Mouse (Mus musculus) stomach, postnatal 0 days (tissue): ENCODE measurements around the gene Ddx10. TPM values are rescaled to one million over a fixed set of nuclear protein-coding genes. Genes with fewer than 3 reads are reported as not detected.
A peak's percentile ranks its signal among the peaks of the same experiment; 100 is the strongest.

Experiments
- ATAC-seq: fragments of 200-750 bp; cut with Nextera tagmentation; 2 replicates; pipeline ENCODE4 v1.8.0; 2017; ENCODE audit not compliant: low FRiP score, low TSS enrichment
- DNase-seq: peaks from one replicate; pipeline ENCODE4 v3.0.0-alpha.2; 2016; ENCODE audit warnings: low spot score
- H3K27ac ChIP-seq: fragments of 300-500 bp; sonication (generic); replicated peaks from 2 replicates; pipeline ENCODE4 v1.5.1; 2014; ENCODE audit warnings: mild to moderate bottlenecking, control low read depth
- H3K27me3 ChIP-seq: fragments of 300-500 bp; sonication (generic); 2 replicates; pipeline ENCODE4 v1.6.1; 2014; ENCODE audit warnings: low read length; ENCODE audit not compliant: control insufficient read depth, insufficient read depth
- H3K36me3 ChIP-seq: fragments of 300-500 bp; sonication (generic); 2 replicates; pipeline ENCODE4 v1.6.1; 2014; ENCODE audit warnings: low read length, mixed read lengths; ENCODE audit not compliant: control insufficient read depth, insufficient read depth
- H3K4me1 ChIP-seq: fragments of 300-500 bp; sonication (generic); replicated peaks from 2 replicates; pipeline ENCODE4 v1.6.1; 2014; ENCODE audit warnings: antibody characterized with exemption; ENCODE audit not compliant: control insufficient read depth, insufficient read depth
- H3K4me2 ChIP-seq: fragments of 300-500 bp; sonication (generic); replicated peaks from 2 replicates; pipeline ENCODE4 v1.6.1; 2014; ENCODE audit warnings: low read depth, mild to moderate bottlenecking, control low read depth, moderate library complexity
- H3K4me3 ChIP-seq: fragments of 300-500 bp; sonication (generic); 2 replicates; pipeline ENCODE4 v1.5.1; 2014; ENCODE audit warnings: low read depth, low read length, control low read depth
- H3K9ac ChIP-seq: fragments of 300-500 bp; sonication (generic); 2 replicates; pipeline ENCODE4 v1.6.1; 2014; ENCODE audit warnings: mild to moderate bottlenecking, low read length, control low read depth, mixed read lengths
- H3K9me3 ChIP-seq: fragments of 300-500 bp; sonication (generic); 2 replicates; pipeline ENCODE4 v1.6.1; 2016; ENCODE audit warnings: low read length; ENCODE audit not compliant: control insufficient read depth
- CTCF ChIP-seq: IDR thresholded peaks from 2 replicates; pipeline ENCODE4 v1.5.1; 2016; ENCODE audit warnings: antibody characterized with exemption, low read depth, mild to moderate bottlenecking, moderate library complexity
- EP300 ChIP-seq: optimal IDR thresholded peaks from 2 replicates; pipeline ENCODE3; 2016; ENCODE audit warnings: antibody characterized with exemption
- WGBS: fragments of 180-500 bp; shearing (Covaris S2); extraction: QIAGEN DNeasy Blood & Tissue Kit; methylation state at CpG from one replicate; pipeline ENCODE4 v1.1.7; 2014; 5-methylcytosine and 5-hydroxymethylcytosine counted together
- polyA plus RNA-seq: library from polyadenylated mRNA; unstranded; fragments of >200 nt; fragmentation: Nextera tagmentation; extraction: Ambion mirVana; gene quantifications from 2 replicates; pipeline ENCODE4 v1.2.1, GENCODE M21; 2015

Ddx10 gene
- polyA plus RNA-seq, result 13.0 and 13.9 TPM in 2 replicates

GRCm38 (mm10) chr9:53247953-53248397, at the start of gene Ddx10:
TSS of gene Ddx10 (minus strand) at chr9:53248053.
- H3K4me2 ChIP-seq, result peak within 1 kb of the TSS; percentile 94
- no peaks in the 10 kb centered on the region for H3K27me3 ChIP-seq
- no peak for TF ChIP-seq EP300
- ATAC-seq (peak; percentile 99), DNase-seq (peak; percentile 97)
- peak within 1 kb of the TSS; percentile 88 for H3K4me3 ChIP-seq
- under 1% methylated on average over 35 of the region's 35 CpGs for WGBS
- peaks cover 3% of the 10 kb centered on the region for H3K4me1 ChIP-seq
- H3K9me3 ChIP-seq, result no peaks in the 10 kb centered on the region
- H3K36me3 ChIP-seq, result no peaks in the 10 kb centered on the region
- peak within 1 kb of the TSS; percentile 79 for H3K9ac ChIP-seq
- H3K27ac ChIP-seq, result 0 out of 2 replicates have a peak within 1 kb of the TSS, but pooled peaks have one; percentile 13

GRCm38 (mm10) chr9:53292833-53293232, 45.0 kb upstream of the Ddx10 start:
- H3K9ac ChIP-seq, result no peak overlapping the region
- no peaks in the 10 kb centered on the region for H3K36me3 ChIP-seq
- H3K27me3 ChIP-seq, result no peaks in the 10 kb centered on the region
- DNase-seq (no peak), ATAC-seq (no peak)
- no peak overlapping the region for H3K4me3 ChIP-seq
- no peaks in the 10 kb centered on the region for H3K9me3 ChIP-seq
- H3K27ac ChIP-seq, result no peak overlapping the region
- TF ChIP-seq EP300 (no peak), CTCF (no peak)
- no peak overlapping the region for H3K4me2 ChIP-seq
- no peaks in the 10 kb centered on the region for H3K4me1 ChIP-seq

- no peak overlapping the region for H3K4me3 ChIP-seq
- H3K9me3 ChIP-seq, result no peaks in the 10 kb centered on the region
- no peak for ATAC-seq
- H3K36me3 ChIP-seq, result no peaks in the 10 kb centered on the region
- 48% methylated on average over 3 of the region's 3 CpGs for WGBS
- H3K4me2 ChIP-seq, result no peak overlapping the region
- no peak overlapping the region for H3K9ac ChIP-seq
- no peak overlapping the region for H3K27ac ChIP-seq
- DNase-seq, result no peak
- no peaks in the 10 kb centered on the region for H3K4me1 ChIP-seq
- H3K27me3 ChIP-seq, result no peaks in the 10 kb centered on the region
- TF ChIP-seq CTCF (no peak), EP300 (no peak)
Observed at GRCm38 (mm10) chr9:53290006-53290405, 42.2 kb upstream of the Ddx10 start.

GRCm38 (mm10) chr9:53286793-53287192, 38.9 kb upstream of the Ddx10 start:
- Histone ChIP-seq H3K9ac (no peak overlapping the region), H3K27me3 (no peaks in the 10 kb centered on the region), H3K9me3 (no peaks in the 10 kb centered on the region), H3K4me3 (no peak overlapping the region), H3K36me3 (no peaks in the 10 kb centered on the region), H3K4me1 (no peaks in the 10 kb centered on the region), H3K4me2 (no peak overlapping the region), H3K27ac (no peak overlapping the region)
- 69% methylated on average over 6 of the region's 6 CpGs for WGBS
- ATAC-seq (no peak), DNase-seq (no peak)
- TF ChIP-seq EP300 (no peak), CTCF (no peak)

GRCm38 (mm10) chr9:53278997-53279396, 31.1 kb upstream of the Ddx10 start:
- Histone ChIP-seq H3K27ac (no peak overlapping the region), H3K4me3 (no peak overlapping the region), H3K27me3 (no peaks in the 10 kb centered on the region), H3K4me1 (no peaks in the 10 kb centered on the region), H3K9me3 (no peaks in the 10 kb centered on the region), H3K36me3 (no peaks in the 10 kb centered on the region), H3K4me2 (no peak overlapping the region), H3K9ac (no peak overlapping the region)
- DNase-seq, result no peak
- peak; percentile 51; the same call in 1 of the 2 replicates for ATAC-seq
- WGBS, result 77% methylated on average over 2 of the region's 2 CpGs
- no peak for TF ChIP-seq EP300

GRCm38 (mm10) chr9:53276381-53276780, 28.5 kb upstream of the Ddx10 start:
- H3K9me3 ChIP-seq, result no peaks in the 10 kb centered on the region
- no peak for DNase-seq
- TF ChIP-seq EP300 (no peak), CTCF (no peak)
- H3K4me1 ChIP-seq, result no peaks in the 10 kb centered on the region
- 83% methylated on average over 1 of the region's 1 CpGs for WGBS
- no peak overlapping the region for H3K4me2 ChIP-seq
- H3K9ac ChIP-seq, result no peak overlapping the region
- H3K27ac ChIP-seq, result no peak overlapping the region
- ATAC-seq, result no peak
- H3K27me3 ChIP-seq, result no peaks in the 10 kb centered on the region
- H3K36me3 ChIP-seq, result no peaks in the 10 kb centered on the region
- H3K4me3 ChIP-seq, result no peak overlapping the region
